Comparison of ENCODE assay signal across 22 mouse cellular contexts in the genomic region with DNA sequence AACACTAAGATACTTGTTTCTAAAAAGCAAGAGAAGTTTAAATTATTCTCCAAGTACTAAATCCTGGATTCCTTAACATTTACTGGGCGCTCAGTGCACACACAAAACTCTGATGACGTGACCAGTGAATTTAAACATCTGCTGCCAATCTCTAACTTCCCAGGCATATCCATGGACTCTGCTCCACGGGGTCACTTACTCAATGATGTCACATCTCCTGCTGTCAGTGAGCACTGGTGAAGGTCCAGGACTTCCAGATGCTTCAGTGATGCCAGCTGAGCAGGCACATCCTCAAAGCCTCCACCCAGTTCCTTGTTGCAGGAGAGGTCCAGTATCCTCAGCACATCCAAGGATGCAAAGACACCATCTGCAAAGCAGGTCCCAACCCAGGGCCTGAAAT. TPM values are rescaled to one million over a fixed set of nuclear protein-coding genes. Genes with fewer than 3 reads are reported as not detected.
"Had no signal": no experiment of that assay in that cellular context is flagged by ENCODE, and none has a peak within 500 bp of the region (broad histone marks: within the 10 kb centered on the region; RNA-seq: fewer than 3 reads in every experiment).

No protein-coding gene starts in this region.

- DNase-seq: right cerebral cortex, postnatal 14 days; spleen, adult 18-20 months; thymus, adult 18-20 months; thymus, postnatal 14 days; thymus, postnatal 36 days had no signal

- ATAC-seq: liver, embryonic 12.5 days; midbrain, embryonic 13.5 days; midbrain, embryonic 15.5 days had no signal

- H3K9me3 ChIP-seq: limb, embryonic 15.5 days; liver, embryonic 12.5 days; megakaryocyte, embryonic 14.5 days; midbrain, embryonic 13.5 days; midbrain, embryonic 15.5 days; neural tube, embryonic 12.5 days had no signal

- H3K36me3 ChIP-seq: limb, embryonic 15.5 days; liver, embryonic 12.5 days; midbrain, embryonic 13.5 days; midbrain, embryonic 15.5 days; neural tube, embryonic 12.5 days had no signal

- H3K27me3 ChIP-seq: limb, embryonic 15.5 days; liver, embryonic 12.5 days; megakaryocyte, embryonic 14.5 days; midbrain, embryonic 13.5 days; midbrain, embryonic 15.5 days; neural tube, embryonic 12.5 days had no signal

- H3K4me3 ChIP-seq: limb, embryonic 15.5 days; liver, embryonic 12.5 days; megakaryocyte, embryonic 14.5 days; midbrain, embryonic 13.5 days; midbrain, embryonic 15.5 days; neural tube, embryonic 12.5 days had no signal

- H3K27ac ChIP-seq: limb, embryonic 15.5 days; liver, embryonic 12.5 days; liver, embryonic 14.5 days; macrophage; midbrain, embryonic 13.5 days; midbrain, embryonic 15.5 days; neural tube, embryonic 12.5 days had no signal

- H3K4me2 ChIP-seq: limb, embryonic 15.5 days; liver, embryonic 12.5 days; midbrain, embryonic 11.5 days; midbrain, embryonic 13.5 days; midbrain, embryonic 15.5 days; neural tube, embryonic 12.5 days had no signal

- H3K9ac ChIP-seq: limb, embryonic 15.5 days; liver, embryonic 12.5 days; liver, embryonic 14.5 days; midbrain, embryonic 13.5 days; midbrain, embryonic 15.5 days; neural tube, embryonic 12.5 days had no signal

- H3K4me1 ChIP-seq: limb, embryonic 15.5 days; megakaryocyte, embryonic 14.5 days; midbrain, embryonic 13.5 days; midbrain, embryonic 15.5 days; neural tube, embryonic 12.5 days had no signal

RNA-seq across cellular contexts. Expression of gene Lrrc31, which starts 12.4 kb away (rescaled TPM):
- polyA plus RNA-seq: liver, adult 2 months; liver, embryonic 12.5 days; liver, embryonic 14.5 days; liver, embryonic 16.5 days; macrophage; midbrain, embryonic 11.5 days; midbrain, embryonic 15.5 days; midbrain, postnatal 0 days; neural tube, embryonic 12.5 days; neural tube, embryonic 14.5 days had no signal

RNA-seq across cellular contexts. Expression of gene Lrrc34, which starts 39.5 kb away (rescaled TPM):
- polyA plus RNA-seq: liver, adult 2 months; macrophage; small intestine, adult 2 months had no signal

RNA-seq across cellular contexts. Expression of gene Lrriq4, which starts 42.9 kb away (rescaled TPM):
- polyA plus RNA-seq: limb, embryonic 15.5 days; liver, adult 2 months; liver, embryonic 12.5 days; liver, embryonic 14.5 days; liver, embryonic 16.5 days; macrophage; midbrain, embryonic 11.5 days; midbrain, embryonic 13.5 days; midbrain, embryonic 15.5 days; midbrain, postnatal 0 days; neural tube, embryonic 12.5 days; small intestine, adult 2 months; stomach, embryonic 14.5 days; stomach, embryonic 16.5 days had no signal

RNA-seq across cellular contexts. Expression of gene Samd7, which starts 58.9 kb away (rescaled TPM):
- polyA plus RNA-seq: limb, embryonic 15.5 days; liver, adult 2 months; liver, embryonic 12.5 days; macrophage; midbrain, embryonic 11.5 days; midbrain, embryonic 13.5 days; midbrain, embryonic 15.5 days; neural tube, embryonic 12.5 days; neural tube, embryonic 14.5 days; small intestine, adult 2 months; stomach, embryonic 14.5 days; stomach, embryonic 16.5 days; thymus, postnatal 0 days had no signal
